Mouse (Mus musculus): ENCODE results near the gene Med28. TPM values are rescaled to one million over a fixed set of nuclear protein-coding genes. Genes with fewer than 3 reads are reported as not detected.
A peak's percentile ranks its signal among the peaks of the same experiment; 100 is the strongest.

Med28 gene
- total RNA-seq, 1 experiment, result 122 TPM

GRCm38 (mm10) chr5:45534319-45535098 is 14.5 kb downstream of the Med28 start:
- Histone ChIP-seq H3K9ac (ENCODE audit: insufficient read depth, low read depth, low read length, poor library complexity, severe bottlenecking) (peak overlapping the region; percentile 59; the same call in 1 of the 2 replicates), H3K4me3 (ENCODE audit: insufficient read depth in 1 of 2, low read depth in 1 of 2, low read length in 2 of 2, poor library complexity in 1 of 2, severe bottlenecking in 1 of 2) (peak overlapping the region; percentile 30 to 53; a peak in 3 of 4 replicates)
- in situ Hi-C loops (cut with MboI; ENCODE audit: low sequenced_read_pairs in 2 of 2, unreplicated experiment in 2 of 2), result no loop called here

GRCm38 (mm10) chr5:45535177-45535576 is 15.1 kb downstream of the Med28 start:
- no peak overlapping the region for H3K27ac ChIP-seq (ENCODE audit: insufficient read depth, low read depth, low read length, poor library complexity, severe bottlenecking)
- no peaks in the 10 kb centered on the region for H3K9me3 ChIP-seq (ENCODE audit: control insufficient read depth, insufficient read depth, low read depth, low read length)
- H3K9ac ChIP-seq (ENCODE audit: insufficient read depth, low read depth, low read length, poor library complexity, severe bottlenecking), result no peak overlapping the region
- no peak overlapping the region for H3K4me3 ChIP-seq (ENCODE audit: insufficient read depth in 1 of 2, low read depth in 1 of 2, low read length in 2 of 2, poor library complexity in 1 of 2, severe bottlenecking in 1 of 2)
- in situ Hi-C loops (cut with MboI; ENCODE audit: low sequenced_read_pairs in 2 of 2, unreplicated experiment in 2 of 2), result no loop called here
- H3K4me1 ChIP-seq (ENCODE audit: control insufficient read depth in 2 of 2, insufficient read depth in 2 of 2, low read length in 2 of 2, poor library complexity in 1 of 2), result peaks cover 0 to 5% of the 10 kb centered on the region in 2 experiments; a peak in 1 of 4 replicates
- no peaks in the 10 kb centered on the region; the same call in 1 of the 2 replicates for H3K36me3 ChIP-seq (ENCODE audit: control insufficient read depth, insufficient read depth, low read length, poor library complexity, severe bottlenecking)
- TF ChIP-seq MAFK (IDR thresholded peaks at IDR 0.05; ENCODE audit: insufficient read depth, low read depth, low read length), result no peak
- TF ChIP-seq CHD2 (IDR thresholded peaks at IDR 0.05; ENCODE audit: low read depth, low read length), result no peak
- no peak for TF ChIP-seq ZNF384 (IDR thresholded peaks at IDR 0.05; ENCODE audit: low read depth, low read length)
- TF ChIP-seq ZC3H11A (IDR thresholded peaks at IDR 0.05; ENCODE audit: borderline replicate concordance, low read depth, low read length), result no peak
- no peak for TF ChIP-seq HCFC1 (IDR thresholded peaks at IDR 0.05; ENCODE audit: borderline replicate concordance, insufficient read depth, low read length)
- no peak for DNase-seq (ENCODE audit: low read depth, low spot score)

More at GRCm38 (mm10) chr5:45534319-45535098, 14.5 kb downstream of the Med28 start:
- no peaks in the 10 kb centered on the region for H3K9me3 ChIP-seq (ENCODE audit: control insufficient read depth, insufficient read depth, low read depth, low read length)
- H3K4me1 ChIP-seq (ENCODE audit: control insufficient read depth in 2 of 2, insufficient read depth in 2 of 2, low read length in 2 of 2, poor library complexity in 1 of 2), result peaks cover 0 to 5% of the 10 kb centered on the region in 2 experiments; a peak in 1 of 4 replicates
- DNase-seq (ENCODE audit: low read depth, low spot score), result peak; percentile 92
- no peak overlapping the region for H3K27ac ChIP-seq (ENCODE audit: insufficient read depth, low read depth, low read length, poor library complexity, severe bottlenecking)
- TF ChIP-seq CHD2 (IDR thresholded peaks at IDR 0.05; ENCODE audit: low read depth, low read length) (no peak), ZC3H11A (IDR thresholded peaks at IDR 0.05; ENCODE audit: borderline replicate concordance, low read depth, low read length) (peak; percentile 50; the same call in 1 of the 2 replicates), HCFC1 (IDR thresholded peaks at IDR 0.05; ENCODE audit: borderline replicate concordance, insufficient read depth, low read length) (0 out of 2 replicates have a peak, but pooled peaks have one; percentile 29)
- no peaks in the 10 kb centered on the region; the same call in none of the 2 replicates for H3K36me3 ChIP-seq (ENCODE audit: control insufficient read depth, insufficient read depth, low read length, poor library complexity, severe bottlenecking)

- in situ Hi-C loops (cut with MboI; ENCODE audit: low sequenced_read_pairs in 2 of 2, unreplicated experiment in 2 of 2), result no loop called here
Measured at GRCm38 (mm10) chr5:45539502-45539901, 19.5 kb downstream of the Med28 start.

GRCm38 (mm10) chr5:45543374-45543773 is 23.3 kb downstream of the Med28 start:
- in situ Hi-C loops (cut with MboI; ENCODE audit: low sequenced_read_pairs in 2 of 2, unreplicated experiment in 2 of 2), result no loop called here
- DNase-seq (ENCODE audit: low read depth, low spot score), result no peak
- no peak overlapping the region for H3K27ac ChIP-seq (ENCODE audit: insufficient read depth, low read depth, low read length, poor library complexity, severe bottlenecking)
- H3K9ac ChIP-seq (ENCODE audit: insufficient read depth, low read depth, low read length, poor library complexity, severe bottlenecking), result no peak overlapping the region
- no peak overlapping the region for H3K4me3 ChIP-seq (ENCODE audit: insufficient read depth in 1 of 2, low read depth in 1 of 2, low read length in 2 of 2, poor library complexity in 1 of 2, severe bottlenecking in 1 of 2)
- TF ChIP-seq HCFC1 (IDR thresholded peaks at IDR 0.05; ENCODE audit: borderline replicate concordance, insufficient read depth, low read length) (no peak), MAFK (IDR thresholded peaks at IDR 0.05; ENCODE audit: insufficient read depth, low read depth, low read length) (no peak), ZNF384 (IDR thresholded peaks at IDR 0.05; ENCODE audit: low read depth, low read length) (no peak), CHD2 (IDR thresholded peaks at IDR 0.05; ENCODE audit: low read depth, low read length) (no peak), ZC3H11A (IDR thresholded peaks at IDR 0.05; ENCODE audit: borderline replicate concordance, low read depth, low read length) (no peak)
- no peaks in the 10 kb centered on the region for H3K36me3 ChIP-seq (ENCODE audit: control insufficient read depth, insufficient read depth, low read length, poor library complexity, severe bottlenecking)
- no peaks in the 10 kb centered on the region for H3K9me3 ChIP-seq (ENCODE audit: control insufficient read depth, insufficient read depth, low read depth, low read length)
- H3K4me1 ChIP-seq (ENCODE audit: control insufficient read depth in 2 of 2, insufficient read depth in 2 of 2, low read length in 2 of 2, poor library complexity in 1 of 2), result 0 out of 4 replicates have a peak, but pooled peaks cover 0 to 2% of the 10 kb centered on the region in 2 experiments

More at GRCm38 (mm10) chr5:45539502-45539901, 19.5 kb downstream of the Med28 start:
- DNase-seq (ENCODE audit: low read depth, low spot score), result peak; percentile 54
- TF ChIP-seq ZNF384 (IDR thresholded peaks at IDR 0.05; ENCODE audit: low read depth, low read length) (no peak), ZC3H11A (IDR thresholded peaks at IDR 0.05; ENCODE audit: borderline replicate concordance, low read depth, low read length) (no peak), MAFK (IDR thresholded peaks at IDR 0.05; ENCODE audit: insufficient read depth, low read depth, low read length) (no peak), HCFC1 (IDR thresholded peaks at IDR 0.05; ENCODE audit: borderline replicate concordance, insufficient read depth, low read length) (no peak), CHD2 (IDR thresholded peaks at IDR 0.05; ENCODE audit: low read depth, low read length) (no peak)
- no peaks in the 10 kb centered on the region for H3K36me3 ChIP-seq (ENCODE audit: control insufficient read depth, insufficient read depth, low read length, poor library complexity, severe bottlenecking)
- H3K27ac ChIP-seq (ENCODE audit: insufficient read depth, low read depth, low read length, poor library complexity, severe bottlenecking), result no peak overlapping the region
- peaks cover 0 to 2% of the 10 kb centered on the region in 2 experiments; a peak in 1 of 4 replicates for H3K4me1 ChIP-seq (ENCODE audit: control insufficient read depth in 2 of 2, insufficient read depth in 2 of 2, low read length in 2 of 2, poor library complexity in 1 of 2)
- no peaks in the 10 kb centered on the region for H3K9me3 ChIP-seq (ENCODE audit: control insufficient read depth, insufficient read depth, low read depth, low read length)
- H3K9ac ChIP-seq (ENCODE audit: insufficient read depth, low read depth, low read length, poor library complexity, severe bottlenecking), result no peak overlapping the region
- H3K4me3 ChIP-seq (ENCODE audit: insufficient read depth in 1 of 2, low read depth in 1 of 2, low read length in 2 of 2, poor library complexity in 1 of 2, severe bottlenecking in 1 of 2), result no peak overlapping the region
